ENCODE assay signal across 9 mouse cellular contexts in the genomic region with DNA sequence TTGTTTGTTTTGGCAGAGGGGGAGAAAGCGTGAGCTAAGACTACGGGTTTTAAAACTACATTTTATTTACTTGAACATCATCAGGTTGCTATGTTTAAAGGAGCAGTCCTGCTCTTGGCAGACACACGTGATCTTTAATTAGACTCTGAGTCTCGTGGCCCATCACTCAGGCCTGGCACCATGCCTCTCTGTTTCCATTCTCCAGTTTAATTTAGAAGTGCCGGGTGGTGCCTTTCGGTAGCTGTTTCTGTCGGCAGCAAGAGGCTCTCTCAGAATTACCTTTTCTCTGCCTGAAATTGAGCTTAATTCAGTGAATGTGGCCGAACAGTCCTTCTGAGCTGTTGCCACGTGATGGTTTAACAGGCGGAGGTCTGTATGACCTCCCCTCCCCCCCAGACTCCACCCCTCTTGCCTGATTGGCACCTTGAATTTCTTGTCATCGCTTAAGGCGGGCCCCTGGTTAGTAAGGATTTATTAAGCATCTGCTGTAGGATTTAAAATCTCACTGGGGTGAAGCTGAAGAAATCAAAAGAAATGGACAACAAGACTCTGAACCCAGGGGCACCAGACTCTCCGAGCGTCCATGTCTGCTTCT. TPM values are rescaled to one million over a fixed set of nuclear protein-coding genes. Genes with fewer than 3 reads are reported as not detected.
DNase-seq lines count a peak whose midpoint lies in the region; ATAC-seq and TF ChIP-seq lines count a peak whose summit lies in the region.
"Had no signal": no experiment of that assay in that cellular context is flagged by ENCODE, and none has a peak within 500 bp of the region (broad histone marks: within the 10 kb centered on the region; RNA-seq: fewer than 3 reads in every experiment).

No protein-coding gene starts in this region.

- H3K9ac ChIP-seq in embryonic facial prominence, embryonic 14.5 days (ENCODE audit: low read depth, low read length), result no peak overlapping the region
- no peak overlapping the region for H3K9ac ChIP-seq in ES-E14 (ENCODE audit: insufficient read depth, low read depth, low read length, poor library complexity, severe bottlenecking)
- H3K9ac ChIP-seq: limb, embryonic 13.5 days had no signal

- no peaks in the 10 kb centered on the region for H3K4me1 ChIP-seq in embryonic facial prominence, embryonic 14.5 days (ENCODE audit: control insufficient read depth, insufficient read depth, low read length)
- H3K4me1 ChIP-seq in embryonic facial prominence, embryonic 10.5 days, result 0 out of 2 replicates have a peak, but pooled peaks cover under 1% of the 10 kb centered on the region
- H3K4me1 ChIP-seq in ES-E14 (ENCODE audit: control insufficient read depth in 2 of 2, insufficient read depth in 2 of 2, low read length in 2 of 2, poor library complexity in 1 of 2), result peaks cover 2 to 29% of the 10 kb centered on the region in 2 experiments; a peak in 3 of 4 replicates

- H3K36me3 ChIP-seq in embryonic facial prominence, embryonic 14.5 days (ENCODE audit: control insufficient read depth, insufficient read depth, low read length), result no peaks in the 10 kb centered on the region
- no peaks in the 10 kb centered on the region for H3K36me3 ChIP-seq in embryonic facial prominence, embryonic 10.5 days (replicated peaks)
- no peaks in the 10 kb centered on the region for H3K36me3 ChIP-seq in ES-E14 (ENCODE audit: control insufficient read depth, insufficient read depth, low read length, poor library complexity, severe bottlenecking)
- H3K36me3 ChIP-seq: limb, embryonic 13.5 days had no signal

- no peak overlapping the region for H3K4me3 ChIP-seq in embryonic facial prominence, embryonic 14.5 days (ENCODE audit: low read depth, low read length)
- no peak overlapping the region for H3K4me3 ChIP-seq in embryonic facial prominence, embryonic 10.5 days
- no peak overlapping the region for H3K4me3 ChIP-seq in ES-E14 (ENCODE audit: insufficient read depth in 1 of 2, low read depth in 1 of 2, low read length in 2 of 2, poor library complexity in 1 of 2, severe bottlenecking in 1 of 2)
- H3K4me3 ChIP-seq: limb, embryonic 13.5 days had no signal

- H3K27me3 ChIP-seq in embryonic facial prominence, embryonic 14.5 days (replicated peaks; ENCODE audit: control insufficient read depth, insufficient read depth, low read length), result no peaks in the 10 kb centered on the region
- H3K27me3 ChIP-seq in embryonic facial prominence, embryonic 10.5 days (replicated peaks; ENCODE audit: low read depth, poor library complexity, severe bottlenecking), result no peaks in the 10 kb centered on the region
- H3K27me3 ChIP-seq: limb, embryonic 13.5 days had no signal

- DNase-seq in embryonic facial prominence, embryonic 14.5 days (ENCODE audit: low spot score), result peak; percentile 41
- DNase-seq in embryonic facial prominence, embryonic 10.5 days (ENCODE audit: low spot score), result no peak
- DNase-seq in ES-E14 (ENCODE audit: low read depth, low spot score), result no peak
- DNase-seq in gastrocnemius, postnatal 10 days, result peak; percentile 43
- DNase-seq in layer of hippocampus, adult 9-11 months, result peak; percentile 76
- DNase-seq in neural tube, embryonic 10.5 days (ENCODE audit: extremely low spot score, low spot score), result no peak
- DNase-seq in spleen, postnatal 36 days (ENCODE audit: low spot score in 2 of 2), result no peak

- no peaks in the 10 kb centered on the region for H3K9me3 ChIP-seq in embryonic facial prominence, embryonic 14.5 days (ENCODE audit: control insufficient read depth, low read length)
- H3K9me3 ChIP-seq in embryonic facial prominence, embryonic 10.5 days, result no peaks in the 10 kb centered on the region
- no peaks in the 10 kb centered on the region for H3K9me3 ChIP-seq in ES-E14 (ENCODE audit: control insufficient read depth, insufficient read depth, low read depth, low read length)
- H3K9me3 ChIP-seq: limb, embryonic 13.5 days had no signal

- H3K4me2 ChIP-seq in embryonic facial prominence, embryonic 14.5 days (ENCODE audit: low read depth, low read length), result no peak overlapping the region
- H3K4me2 ChIP-seq: limb, embryonic 13.5 days had no signal

- in situ Hi-C loops in ES-E14 (cut with MboI; ENCODE audit: low sequenced_read_pairs in 2 of 2, unreplicated experiment in 2 of 2), result no loop called here

- 64% methylated on average over 14 of the region's 14 CpGs for WGBS in embryonic facial prominence, embryonic 14.5 days
- 85% methylated on average over 14 of the region's 14 CpGs for WGBS in embryonic facial prominence, embryonic 10.5 days

- no peak overlapping the region for H3K27ac ChIP-seq in embryonic facial prominence, embryonic 14.5 days (replicated peaks; ENCODE audit: low read depth, low read length)
- no peak overlapping the region for H3K27ac ChIP-seq in embryonic facial prominence, embryonic 10.5 days (replicated peaks)
- H3K27ac ChIP-seq in ES-E14 (ENCODE audit: insufficient read depth, low read depth, low read length, poor library complexity, severe bottlenecking), result no peak overlapping the region
- H3K27ac ChIP-seq: limb, embryonic 13.5 days had no signal

- no peak for ATAC-seq in embryonic facial prominence, embryonic 14.5 days (ENCODE audit: low read depth)
- ATAC-seq in activated CD4-positive, CD25-positive, alpha-beta regulatory T cell, adult 4 months, result no peak

TF ChIP-seq in ES-E14, 5 proteins besides CTCF, POLR2A, EP300 and RAD21:
- TF ChIP-seq ZNF384 (IDR thresholded peaks at IDR 0.05; ENCODE audit: low read depth, low read length), result no peak
- no peak for TF ChIP-seq MAFK (IDR thresholded peaks at IDR 0.05; ENCODE audit: insufficient read depth, low read depth, low read length)
- TF ChIP-seq CHD2 (IDR thresholded peaks at IDR 0.05; ENCODE audit: low read depth, low read length), result 0 out of 2 replicates have a peak, but pooled peaks have one; percentile 10
- TF ChIP-seq HCFC1 (IDR thresholded peaks at IDR 0.05; ENCODE audit: borderline replicate concordance, insufficient read depth, low read length), result no peak
- no peak for TF ChIP-seq ZC3H11A (IDR thresholded peaks at IDR 0.05; ENCODE audit: borderline replicate concordance, low read depth, low read length)

RNA-seq across cellular contexts. Expression of gene Vwa3b, which starts 51.7 kb away (rescaled TPM):
- polyA plus RNA-seq in embryonic facial prominence, embryonic 14.5 days (2014; fragmentation: Nextera tagmentation; extraction: Ambion mirVana), result 2.0 and 2.3 TPM in 2 replicates
- polyA plus RNA-seq in embryonic facial prominence, embryonic 10.5 days (2016; fragmentation: Nextera tagmentation; extraction: Ambion mirVana), result 0.42 and 0.48 TPM in 2 replicates
- 17.5 and 38.7 TPM in 2 replicates for total RNA-seq in ES-E14 (2012; rRNA removed)
- 10 to 100 TPM; 38.7 to 43.0 TPM for total RNA-seq in gastrocnemius, postnatal 10 days (2021)
- polyA plus RNA-seq in activated CD4-positive, CD25-positive, alpha-beta regulatory T cell, adult 4 months (2017; shearing (Covaris generic)), result 1 to 10 TPM; 1.3 to 3.3 TPM

Comparison
In these comparisons a context has a peak if more than half of its experiments do, and no peak if none do; other contexts are left out.
1. DNase-seq: peak in embryonic facial prominence, embryonic 14.5 days (single experiment), gastrocnemius, postnatal 10 days (single experiment) and layer of hippocampus, adult 9-11 months (single experiment); none in embryonic facial prominence, embryonic 10.5 days (single experiment), ES-E14 (single experiment), neural tube, embryonic 10.5 days (single experiment) and spleen, postnatal 36 days (0 of 2).